Mouse (Mus musculus) small intestine, adult 2 months (tissue): ENCODE data around the gene Mrps24. TPM values are rescaled to one million over a fixed set of nuclear protein-coding genes. Genes with fewer than 3 reads are reported as not detected.

Experiments
- H3K27ac ChIP-seq: fragments of 200-500 bp; 2 replicates; pipeline ENCODE4 v1.5.1; 2012; ENCODE audit warnings: low read depth, low read length, control low read depth, inconsistent platforms; ENCODE audit not compliant: insufficient read depth
- H3K27me3 ChIP-seq: fragments of 200-500 bp; 2 replicates; pipeline ENCODE4 v1.6.1; 2012; ENCODE audit warnings: mild to moderate bottlenecking, moderate library complexity, low read length, inconsistent platforms; ENCODE audit not compliant: control insufficient read depth, insufficient read depth
- H3K36me3 ChIP-seq: fragments of 200-500 bp; 2 replicates; pipeline ENCODE4 v1.6.1; 2012; ENCODE audit warnings: mild to moderate bottlenecking, low read length, control low read depth, inconsistent platforms; ENCODE audit not compliant: control insufficient read depth, insufficient read depth
- H3K4me1 ChIP-seq: fragments of 200-500 bp; 2 replicates; pipeline ENCODE4 v1.6.1; 2012; ENCODE audit warnings: low read length, inconsistent platforms, mixed read lengths; ENCODE audit not compliant: control insufficient read depth, insufficient read depth, insufficient read length
- H3K4me3 ChIP-seq: fragments of 200-500 bp; 2 replicates; pipeline ENCODE4 v1.5.1; 2012; ENCODE audit warnings: low read depth, mild to moderate bottlenecking, control low read depth, inconsistent platforms, low read length, moderate library complexity
- CTCF ChIP-seq: fragments of 200-500 bp; IDR thresholded peaks from 2 replicates; pipeline ENCODE4 v1.5.1; 2012; ENCODE audit warnings: low read depth, mild to moderate bottlenecking, control low read depth, inconsistent platforms, low read length, moderate library complexity, mixed read lengths; ENCODE audit not compliant: insufficient replicate concordance, insufficient read length; ENCODE audit errors: extremely low read depth
- POLR2A ChIP-seq: fragments of 200-500 bp; IDR thresholded peaks from 2 replicates; pipeline ENCODE4 v1.6.1; 2012; ENCODE audit warnings: low read depth, mild to moderate bottlenecking, control low read depth, inconsistent platforms, low read length, moderate library complexity
- WGBS: fragments of 180-500 bp; shearing (Covaris S2); methylation state at CpG from one replicate; pipeline ENCODE4 v1.1.7; 2018; 5-methylcytosine and 5-hydroxymethylcytosine counted together
- polyA plus RNA-seq: library from polyadenylated mRNA; depleted of rRNA; stranded (reverse); fragments of >200 nt; gene quantifications from 2 replicates; pipeline ENCODE4 v1.2.3, GENCODE M21; 2012

Mrps24 gene
- polyA plus RNA-seq, 1 experiment, result 379 TPM

GRCm38 (mm10) chr11:5740599-5740964 is 25.1 kb upstream of the Mrps24 start:
- H3K4me1 ChIP-seq, result peaks cover 3% of the 10 kb centered on the region; the same call in 1 of the 2 replicates
- no peak for TF ChIP-seq POLR2A
- H3K27ac ChIP-seq, result peak overlapping the region; percentile 91
- no peaks in the 10 kb centered on the region for H3K27me3 ChIP-seq
- H3K36me3 ChIP-seq, result no peaks in the 10 kb centered on the region
- peak overlapping the region; percentile 87 for H3K4me3 ChIP-seq
- WGBS, result 2% methylated on average over 26 of the region's 26 CpGs

- 12% methylated on average over 3 of the region's 3 CpGs for WGBS
- Histone ChIP-seq H3K36me3 (no peaks in the 10 kb centered on the region), H3K4me1 (peaks cover 5% of the 10 kb centered on the region; the same call in 1 of the 2 replicates), H3K27ac (peak overlapping the region; percentile 91), H3K27me3 (no peaks in the 10 kb centered on the region), H3K4me3 (peak overlapping the region; percentile 50)
- TF ChIP-seq POLR2A (peak; percentile 72; the same call in 1 of the 2 replicates), CTCF (no peak)
Measured at GRCm38 (mm10) chr11:5739846-5740245, 24.4 kb upstream of the Mrps24 start.

- WGBS, result 77% methylated on average over 5 of the region's 5 CpGs
- Histone ChIP-seq H3K4me1 (peaks cover 12% of the 10 kb centered on the region; the same call in 1 of the 2 replicates), H3K4me3 (peak overlapping the region; percentile 37; the same call in 1 of the 2 replicates), H3K27me3 (no peaks in the 10 kb centered on the region), H3K36me3 (no peaks in the 10 kb centered on the region), H3K27ac (peak overlapping the region; percentile 60)
- TF ChIP-seq POLR2A, result no peak
- no peak for TF ChIP-seq CTCF
Measured at GRCm38 (mm10) chr11:5738888-5739632, 23.6 kb upstream of the Mrps24 start.

GRCm38 (mm10) chr11:5737137-5737536 is 21.7 kb upstream of the Mrps24 start:
- TF ChIP-seq CTCF, result no peak
- no peak for TF ChIP-seq POLR2A
- no peaks in the 10 kb centered on the region for H3K27me3 ChIP-seq
- 17% methylated on average over 5 of the region's 5 CpGs for WGBS
- H3K4me3 ChIP-seq, result no peak overlapping the region
- peaks cover 14% of the 10 kb centered on the region; the same call in 1 of the 2 replicates for H3K4me1 ChIP-seq
- peaks cover 2% of the 10 kb centered on the region; the same call in 1 of the 2 replicates for H3K36me3 ChIP-seq
- H3K27ac ChIP-seq, result peak overlapping the region; percentile 93

GRCm38 (mm10) chr11:5734323-5734722 is 18.8 kb upstream of the Mrps24 start:
- H3K27ac ChIP-seq, result peak overlapping the region; percentile 8
- no peak overlapping the region for H3K4me3 ChIP-seq

GRCm38 (mm10) chr11:5732401-5732800 is 16.9 kb upstream of the Mrps24 start:
- H3K27ac ChIP-seq, result no peak overlapping the region

More at GRCm38 (mm10) chr11:5734323-5734722, 18.8 kb upstream of the Mrps24 start:
- WGBS, result 73% methylated on average over 4 of the region's 4 CpGs
- TF ChIP-seq POLR2A (no peak), CTCF (no peak)
- Histone ChIP-seq H3K4me1 (peaks cover 14% of the 10 kb centered on the region; the same call in 1 of the 2 replicates), H3K27me3 (no peaks in the 10 kb centered on the region), H3K36me3 (peaks cover 2% of the 10 kb centered on the region)

GRCm38 (mm10) chr11:5729582-5729981 is 14.1 kb upstream of the Mrps24 start:
- no peak for TF ChIP-seq POLR2A
- TF ChIP-seq CTCF, result no peak
- WGBS, result 92% methylated on average over 9 of the region's 9 CpGs

More at GRCm38 (mm10) chr11:5732401-5732800, 16.9 kb upstream of the Mrps24 start:
- Histone ChIP-seq H3K27me3 (no peaks in the 10 kb centered on the region), H3K4me3 (no peak overlapping the region), H3K36me3 (peaks cover 4% of the 10 kb centered on the region), H3K4me1 (peaks cover 11% of the 10 kb centered on the region; the same call in 1 of the 2 replicates)
- 84% methylated on average over 5 of the region's 5 CpGs for WGBS
- TF ChIP-seq CTCF (no peak), POLR2A (no peak)

More at GRCm38 (mm10) chr11:5729582-5729981, 14.1 kb upstream of the Mrps24 start:
- H3K4me3 ChIP-seq, result no peak overlapping the region
- peaks cover 9% of the 10 kb centered on the region for H3K36me3 ChIP-seq
- no peak overlapping the region for H3K27ac ChIP-seq
- no peaks in the 10 kb centered on the region for H3K27me3 ChIP-seq
- peaks cover 7% of the 10 kb centered on the region; the same call in 1 of the 2 replicates for H3K4me1 ChIP-seq
